Mouse (Mus musculus): Measurements from ENCODE around the gene Il1rn.

Gene Il1rn

GRCm38 (mm10) chr2:24336545-24336944 lies at the start of gene Il1rn:
Gene Il1rn (plus strand): TSS chr2:24336853.
- no peak for DNase-seq (ENCODE audit: low read depth)

GRCm38 (mm10) chr2:24290896-24291295 lies 45.8 kb upstream of the Il1rn start, which contains the start of gene Il1f10:
Gene Il1f10 (plus strand): TSS chr2:24291196.
- DNase-seq (ENCODE audit: low read depth) = no peak

- DNase-seq (ENCODE audit: low read depth) = no peak
Measured at GRCm38 (mm10) chr2:24294616-24295015, 42.0 kb upstream of the Il1rn start.

GRCm38 (mm10) chr2:24296837-24297236 lies 39.8 kb upstream of the Il1rn start:
- DNase-seq (ENCODE audit: low read depth) = peak; percentile 74

GRCm38 (mm10) chr2:24311302-24312001 lies 25.2 kb upstream of the Il1rn start:
- peak; percentile 22 for DNase-seq (ENCODE audit: low read depth)

- DNase-seq (ENCODE audit: low read depth) = no peak
Measured at GRCm38 (mm10) chr2:24316919-24317318, 19.7 kb upstream of the Il1rn start.

GRCm38 (mm10) chr2:24317919-24318598 lies 18.6 kb upstream of the Il1rn start:
- DNase-seq (ENCODE audit: low read depth) = no peak

- no peak for DNase-seq (ENCODE audit: low read depth)
Measured at GRCm38 (mm10) chr2:24335333-24335732, 1.3 kb upstream of the Il1rn start.

- DNase-seq (ENCODE audit: low read depth) = no peak
Measured at GRCm38 (mm10) chr2:24341395-24341885, 4.8 kb downstream of the Il1rn start.

GRCm38 (mm10) chr2:24344619-24345018 lies 8.0 kb downstream of the Il1rn start:
- no peak for DNase-seq (ENCODE audit: low read depth)

GRCm38 (mm10) chr2:24345056-24345455 lies 8.4 kb downstream of the Il1rn start:
- no peak for DNase-seq (ENCODE audit: low read depth)

GRCm38 (mm10) chr2:24347926-24348325 lies 11.3 kb downstream of the Il1rn start:
- DNase-seq (ENCODE audit: low read depth) = no peak

- DNase-seq (ENCODE audit: low read depth) = no peak
Measured at GRCm38 (mm10) chr2:24351159-24351558, 14.5 kb downstream of the Il1rn start.

GRCm38 (mm10) chr2:24353042-24353441 lies 16.4 kb downstream of the Il1rn start:
- no peak for DNase-seq (ENCODE audit: low read depth)

- peak; percentile 76 for DNase-seq (ENCODE audit: low read depth)
Measured at GRCm38 (mm10) chr2:24357642-24358041, 21.0 kb downstream of the Il1rn start.

- DNase-seq (ENCODE audit: low read depth) = no peak
Measured at GRCm38 (mm10) chr2:24359347-24359746, 22.7 kb downstream of the Il1rn start.

- no peak for DNase-seq (ENCODE audit: low read depth)
Measured at GRCm38 (mm10) chr2:24363818-24364217, 27.2 kb downstream of the Il1rn start.

- peak; percentile 71 for DNase-seq (ENCODE audit: low read depth)
Measured at GRCm38 (mm10) chr2:24366214-24366975, 29.7 kb downstream of the Il1rn start.

- DNase-seq (ENCODE audit: low read depth) = peak; percentile 72
Measured at GRCm38 (mm10) chr2:24367030-24367894, 30.6 kb downstream of the Il1rn start, which contains the start of gene Psd4. Gene Psd4 (plus strand): TSS chr2:24367580.

- no peak for DNase-seq (ENCODE audit: low read depth)
Measured at GRCm38 (mm10) chr2:24367895-24368261, 31.2 kb downstream of the Il1rn start.

- no peak for DNase-seq (ENCODE audit: low read depth)
Measured at GRCm38 (mm10) chr2:24378747-24379450, 42.2 kb downstream of the Il1rn start.

All from naive thymus-derived CD4-positive, alpha-beta T cell, adult 2 months (primary cell).